Mouse (Mus musculus) embryonic facial prominence, embryonic 13.5 days (tissue): ENCODE data around the gene Zfp811. TPM values are rescaled to one million over a fixed set of nuclear protein-coding genes. Genes with fewer than 3 reads are reported as not detected.

Experiments used
- ATAC-seq: fragments of 200-750 bp; cut with Nextera tagmentation; 2 replicates; pipeline ENCODE4 v1.8.0; 2017; ENCODE audit warnings: low read depth; ENCODE audit not compliant: insufficient number of reproducible peaks, insufficient read depth, low FRiP score, low TSS enrichment
- H3K27ac ChIP-seq: fragments of 300-500 bp; sonication (generic); 2 replicates; pipeline ENCODE4 v1.5.1; 2015; ENCODE audit warnings: moderate library complexity, mild to moderate bottlenecking, inconsistent platforms
- H3K27me3 ChIP-seq: fragments of 300-500 bp; sonication (generic); 2 replicates; pipeline ENCODE4 v1.6.1; 2015; ENCODE audit warnings: mild to moderate bottlenecking, inconsistent platforms
- H3K36me3 ChIP-seq: fragments of 300-500 bp; sonication (generic); 2 replicates; pipeline ENCODE4 v1.6.1; 2015; ENCODE audit warnings: mild to moderate bottlenecking, inconsistent platforms
- H3K4me1 ChIP-seq: fragments of 300-500 bp; sonication (generic); 2 replicates; pipeline ENCODE4 v1.6.1; 2015; ENCODE audit warnings: inconsistent platforms
- H3K4me2 ChIP-seq: fragments of 300-500 bp; sonication (generic); 2 replicates; pipeline ENCODE4 v1.6.1; 2015; ENCODE audit warnings: moderate library complexity, mild to moderate bottlenecking, inconsistent platforms
- H3K4me3 ChIP-seq: fragments of 300-500 bp; sonication (generic); 2 replicates; pipeline ENCODE4 v1.5.1; 2015; ENCODE audit warnings: mild to moderate bottlenecking, inconsistent platforms
- H3K9ac ChIP-seq: fragments of 300-500 bp; sonication (generic); 2 replicates; pipeline ENCODE4 v1.6.1; 2015; ENCODE audit warnings: mild to moderate bottlenecking, inconsistent platforms
- H3K9me3 ChIP-seq: fragments of 300-500 bp; sonication (generic); 2 replicates; pipeline ENCODE4 v1.6.1; 2016; ENCODE audit warnings: inconsistent platforms
- WGBS: fragments of 180-500 bp; shearing (Covaris S2); methylation state at CpG from one replicate; pipeline ENCODE4 v1.1.7; 2015; ENCODE audit warnings: mixed read lengths; 5-methylcytosine and 5-hydroxymethylcytosine counted together
- polyA plus RNA-seq: library from polyadenylated mRNA; unstranded; fragments of >200 nt; fragmentation: Nextera tagmentation; extraction: Ambion mirVana; gene quantifications from 2 replicates; pipeline ENCODE4 v1.2.1, GENCODE M21; 2015

Gene Zfp811
- polyA plus RNA-seq, 1 experiment from 2014 or later, result 9.4 TPM

DNA sequence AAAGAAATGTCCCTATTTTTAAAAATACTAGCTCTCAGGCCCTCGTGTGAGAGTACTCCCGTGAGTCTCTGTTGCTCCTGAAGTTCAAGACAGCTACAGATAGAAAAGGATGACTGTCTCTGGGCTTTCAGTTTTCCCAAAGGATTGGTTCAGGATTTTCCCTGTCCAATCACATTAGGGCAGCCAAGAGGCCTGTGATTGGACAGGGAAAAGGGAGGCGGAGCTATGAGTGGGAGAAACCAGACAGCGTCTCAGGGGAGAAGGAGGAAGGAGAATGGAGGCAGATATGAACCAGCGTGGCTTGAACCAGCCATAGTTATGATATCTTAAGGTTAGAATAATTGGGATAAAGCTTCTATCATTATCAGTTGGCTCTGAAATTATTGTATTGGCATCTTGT is 59.1 kb downstream of the Zfp811 start:
- Histone ChIP-seq H3K27ac (no peak overlapping the region), H3K36me3 (no peaks in the 10 kb centered on the region), H3K4me2 (no peak overlapping the region), H3K9ac (no peak overlapping the region), H3K4me1 (no peaks in the 10 kb centered on the region), H3K4me3 (no peak overlapping the region), H3K9me3 (no peaks in the 10 kb centered on the region), H3K27me3 (0 out of 2 replicates have a peak, but pooled peaks cover 3% of the 10 kb centered on the region)
- 48% methylated on average over 5 of the region's 5 CpGs for WGBS
- ATAC-seq, result no peak

Other genes with a start within 250 kb of the Zfp811 start
- not detected in 2 replicates for gene Cyp4f37, start 188.6 kb downstream of the Zfp811 start, polyA plus RNA-seq
- gene Cyp4f40, start 151.0 kb downstream of the Zfp811 start, polyA plus RNA-seq, result not detected in 2 replicates
- 0.45 and 1.1 TPM in 2 replicates for gene Cyp4f15, start 124.3 kb downstream of the Zfp811 start, polyA plus RNA-seq
- 37.2 and 41.1 TPM in 2 replicates for gene Zfp871, start 21.6 kb downstream of the Zfp811 start, polyA plus RNA-seq
- gene Zfp799, start 20.3 kb upstream of the Zfp811 start, polyA plus RNA-seq, result 20.2 TPM in 2 replicates
- gene Zfp870, start 81.7 kb upstream of the Zfp811 start, polyA plus RNA-seq, result 8.7 and 10.0 TPM in 2 replicates
- 1.3 TPM in 1 of 2 replicates, not detected in the other for gene Cyp4f14, start 107.4 kb upstream of the Zfp811 start, polyA plus RNA-seq
- gene Cyp4f13, start 137.5 kb upstream of the Zfp811 start, polyA plus RNA-seq, result 10.9 and 11.0 TPM in 2 replicates
- 13.7 and 13.8 TPM in 2 replicates for gene Zfp472, start 155.9 kb upstream of the Zfp811 start, polyA plus RNA-seq
- gene Zfp952, start 183.2 kb upstream of the Zfp811 start, polyA plus RNA-seq, result 16.3 and 17.4 TPM in 2 replicates
- gene Zfp763, start 223.5 kb upstream of the Zfp811 start, polyA plus RNA-seq, result 22.0 and 22.4 TPM in 2 replicates